Mouse (Mus musculus): ENCODE data around the gene Kcnab2.

DNA sequence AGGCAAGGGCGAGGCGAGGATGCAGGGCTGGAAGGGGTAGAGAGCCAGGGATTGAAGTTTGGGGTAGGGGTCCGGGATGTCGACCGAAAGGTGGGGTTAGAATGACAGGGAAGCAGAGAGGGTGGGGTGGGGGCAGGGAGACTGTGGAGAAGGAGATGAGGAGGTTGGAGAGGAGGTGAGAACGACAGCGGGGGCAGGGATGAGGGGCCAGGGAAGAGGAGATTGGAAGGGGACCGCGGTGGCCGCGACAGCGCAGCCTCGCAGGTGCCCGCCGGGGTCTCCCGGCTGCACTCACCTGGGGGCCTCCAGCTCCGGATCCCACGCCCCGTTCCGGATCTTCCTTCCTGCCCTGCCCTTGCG is 585 bp downstream of the Kcnab2 start:
- no peak for TF ChIP-seq EP300 (IDR thresholded peaks at IDR 0.05; ENCODE audit: low read depth)
- TF ChIP-seq CTCF (IDR thresholded peaks at IDR 0.05; ENCODE audit: low read depth): no peak

All from heart, postnatal 0 days (tissue).